Mouse (Mus musculus) liver, embryonic 14.5 days (tissue): ENCODE data around the gene Kif13a.

Experiments
- CTCF ChIP-seq: IDR thresholded peaks from 2 replicates; pipeline ENCODE4 v1.5.1; 2016; ENCODE audit warnings: antibody characterized with exemption, low read depth, control low read depth
- EP300 ChIP-seq: IDR thresholded peaks from 2 replicates; pipeline ENCODE4 v1.6.1; 2016; ENCODE audit warnings: antibody characterized with exemption, low read depth

- TF ChIP-seq EP300, result no peak
- TF ChIP-seq CTCF, result no peak
Measured at GRCm38 (mm10) chr13:46811696-46812095, 118.0 kb downstream of the Kif13a start.
